Mouse (Mus musculus) embryonic facial prominence, embryonic 10.5 days (tissue): ENCODE results near the gene Trap1. TPM values are rescaled to one million over a fixed set of nuclear protein-coding genes. Genes with fewer than 3 reads are reported as not detected.

Source experiments
- DNase-seq: peaks from one replicate; pipeline ENCODE4 v3.0.0-alpha.2; 2017; ENCODE audit warnings: low spot score
- H3K27ac ChIP-seq: fragments of 300-500 bp; sonication (generic); replicated peaks from 2 replicates; pipeline ENCODE4 v1.5.1; 2016; ENCODE audit warnings: mild to moderate bottlenecking
- H3K27me3 ChIP-seq: fragments of 300-500 bp; sonication (generic); replicated peaks from 2 replicates; pipeline ENCODE4 v1.6.1; 2016; ENCODE audit warnings: low read depth, mild to moderate bottlenecking; ENCODE audit not compliant: poor library complexity, severe bottlenecking
- H3K36me3 ChIP-seq: fragments of 300-500 bp; sonication (generic); replicated peaks from 2 replicates; pipeline ENCODE4 v1.6.1; 2016; ENCODE audit warnings: mild to moderate bottlenecking, moderate library complexity
- H3K4me1 ChIP-seq: fragments of 300-500 bp; sonication (generic); 2 replicates; pipeline ENCODE4 v1.6.1; 2016
- H3K4me3 ChIP-seq: fragments of 300-500 bp; sonication (generic); 2 replicates; pipeline ENCODE4 v1.5.1; 2016; ENCODE audit warnings: mild to moderate bottlenecking, moderate library complexity
- H3K9me3 ChIP-seq: fragments of 300-500 bp; sonication (generic); 2 replicates; pipeline ENCODE4 v1.6.1; 2016; ENCODE audit warnings: mild to moderate bottlenecking
- WGBS: fragments of 180-500 bp; shearing (Covaris S2); methylation state at CpG from one replicate; pipeline ENCODE4 v1.1.7; 2016; 5-methylcytosine and 5-hydroxymethylcytosine counted together
- microRNA-seq: library from miRNA; unstranded; fragments of <30 nt; microRNA quantifications from one replicate; pipeline ENCODE4, GENCODE M21; 2017
- polyA plus RNA-seq: library from polyadenylated mRNA; unstranded; fragments of >200 nt; fragmentation: Nextera tagmentation; extraction: Ambion mirVana; gene quantifications from 2 replicates; pipeline ENCODE4 v1.2.1, GENCODE M21; 2016

Trap1 gene
- polyA plus RNA-seq, 1 experiment from 2014 or later: 104 TPM

DNA sequence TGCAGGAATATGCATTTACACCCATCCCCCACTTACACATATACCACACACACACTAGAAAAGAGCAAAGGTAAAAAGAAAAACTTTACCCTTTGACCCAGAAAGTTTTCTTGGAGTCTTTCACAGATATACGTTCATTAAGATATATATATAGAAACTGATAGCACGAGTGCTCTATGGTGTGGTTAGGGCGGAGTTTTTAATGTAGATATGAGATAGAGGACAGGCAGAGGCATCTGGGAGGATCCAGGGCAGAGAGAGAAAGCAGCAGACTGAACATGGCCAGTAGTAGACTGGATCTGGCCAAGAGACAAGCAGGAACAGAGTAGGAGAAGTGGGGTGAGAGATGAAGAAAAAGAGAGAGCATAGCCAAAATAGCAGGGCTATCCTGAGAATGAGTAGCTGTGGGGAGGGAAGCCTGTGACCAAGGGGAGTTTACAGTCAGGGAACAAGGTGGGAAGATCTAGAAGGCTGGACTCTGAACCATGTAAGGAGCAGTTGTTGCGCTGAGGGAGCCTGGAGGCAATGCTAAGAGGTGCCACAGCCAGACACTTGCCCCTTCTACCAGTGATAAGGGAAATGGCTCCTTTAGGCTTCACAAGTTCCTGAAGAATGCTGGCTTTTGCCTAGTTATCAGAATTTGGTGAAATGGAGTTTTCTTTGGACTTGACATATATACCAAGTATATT, 64.6 kb downstream of the Trap1 start:
- Histone ChIP-seq H3K4me3 (no peak overlapping the region), H3K4me1 (no peaks in the 10 kb centered on the region), H3K27ac (no peak overlapping the region), H3K27me3 (no peaks in the 10 kb centered on the region), H3K9me3 (peaks cover 6% of the 10 kb centered on the region; the same call in 1 of the 2 replicates), H3K36me3 (no peaks in the 10 kb centered on the region)
- WGBS: 76% methylated on average over 4 of the region's 4 CpGs
- DNase-seq: no peak

DNA sequence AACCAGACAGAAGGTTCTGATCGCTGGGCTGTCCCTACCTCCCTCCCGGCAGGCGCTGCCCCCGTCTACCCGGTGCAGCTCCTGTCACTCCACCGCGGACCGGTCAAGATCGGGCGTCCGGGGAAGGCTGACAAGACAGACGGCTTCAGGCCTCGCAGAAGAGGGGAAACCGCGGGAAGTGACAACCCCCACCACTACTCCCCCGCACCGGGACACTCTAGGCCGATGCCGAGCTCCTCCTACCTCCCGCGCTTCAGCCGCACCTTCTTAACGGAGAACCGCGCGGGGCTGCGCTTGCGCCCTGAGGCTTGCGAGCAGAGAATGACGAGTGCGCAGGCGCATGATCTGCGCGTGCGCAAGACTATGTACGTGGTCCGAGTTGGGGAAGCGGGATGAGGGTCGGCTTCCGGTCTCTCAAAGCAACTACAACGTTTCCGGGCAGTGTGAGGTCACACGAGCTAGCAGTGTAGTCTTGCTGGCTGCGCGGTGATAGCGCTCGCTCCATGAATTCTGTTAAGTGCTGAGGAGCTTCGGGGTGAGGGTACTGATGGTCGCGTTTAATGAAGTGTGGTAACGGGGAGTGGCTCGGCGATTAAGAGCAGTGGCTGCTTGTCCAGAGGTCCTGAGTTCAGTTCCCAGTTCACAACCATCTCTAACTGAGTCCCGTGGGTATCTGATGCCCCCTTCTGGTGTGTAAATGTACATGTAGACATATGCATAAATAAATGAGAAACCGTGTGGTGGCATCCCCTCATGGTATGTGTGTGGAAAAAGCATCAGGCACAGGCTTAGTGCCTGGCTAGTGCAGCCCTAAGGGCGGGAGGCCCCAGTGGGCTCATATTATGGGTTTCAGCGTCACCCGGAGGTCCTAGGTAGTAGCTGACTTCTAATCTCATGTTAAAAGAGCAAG, 73.9 kb downstream of the Trap1 start, which contains the start of gene Slx4:
Gene Slx4 (minus strand): TSS at position 282 of the 910 bp plus-strand sequence.
- Histone ChIP-seq H3K27ac (peak within 1 kb of the TSS; percentile 91), H3K27me3 (no peaks in the 10 kb centered on the region), H3K4me3 (peak within 1 kb of the TSS; percentile 91), H3K36me3 (peaks cover 28% of the 10 kb centered on the region), H3K4me1 (peaks cover 18% of the 10 kb centered on the region), H3K9me3 (no peaks in the 10 kb centered on the region)
- DNase-seq: peak; percentile 95
- WGBS: 1% methylated on average over 58 of the region's 58 CpGs

Small RNAs within 50 kb of the gene (microRNA-seq; reads per million reads assigned to microRNA genes)
- not detected for gene Gm23413

Other genes with a start within 250 kb of the Trap1 start
- gene Olfr15, start 246.9 kb downstream of the Trap1 start, polyA plus RNA-seq: 0.31 TPM in 1 of 2 replicates, not detected in the other
- gene Zfp174, start 230.6 kb downstream of the Trap1 start, polyA plus RNA-seq: 0.82 and 1.1 TPM in 2 replicates
- gene Naa60, start 205.5 kb downstream of the Trap1 start, polyA plus RNA-seq: 54.4 and 56.4 TPM in 2 replicates
- 4.5 and 5.5 TPM in 2 replicates for gene Zfp597, start 193.3 kb downstream of the Trap1 start, polyA plus RNA-seq
- gene Gm20695, start 193.2 kb downstream of the Trap1 start, polyA plus RNA-seq: 1.4 and 2.6 TPM in 2 replicates
- gene 1700037C18Rik, start 169.1 kb downstream of the Trap1 start, polyA plus RNA-seq: 6.8 TPM in 2 replicates
- 22.5 and 24.7 TPM in 2 replicates for gene Cluap1, start 169.0 kb downstream of the Trap1 start, polyA plus RNA-seq
- gene Nlrc3, start 101.2 kb downstream of the Trap1 start, polyA plus RNA-seq: 0.97 and 1.0 TPM in 2 replicates
- gene Slx4, start 74.1 kb downstream of the Trap1 start, polyA plus RNA-seq: 26.4 and 28.0 TPM in 2 replicates
- 6.5 and 8.6 TPM in 2 replicates for gene Dnase1, start 40.9 kb downstream of the Trap1 start, polyA plus RNA-seq
- gene Crebbp, start 136.2 kb upstream of the Trap1 start, polyA plus RNA-seq: 32.3 and 32.4 TPM in 2 replicates